Mouse (Mus musculus) hindbrain, embryonic 11.5 days (tissue): ENCODE measurements at regions not wholly inside any gene's neighbourhood (a gene's known extent, or its start where the extent isn't known, plus 50 kb on each side); places are given as distances from the start of the nearest gene placed in this dataset.
A peak's percentile ranks its signal among the peaks of the same experiment; 100 is the strongest.
"Not testable (repeated sequence)": the region's sequence is repeated elsewhere in the genome, so short reads cannot be mapped to it uniquely, and the experiment has no call there.

Experiments used
- ATAC-seq: fragments of 200-750 bp; cut with Nextera tagmentation; 2 replicates; pipeline ENCODE4 v1.8.0; 2017; ENCODE audit warnings: mild to moderate bottlenecking, moderate TSS enrichment, moderate library complexity; ENCODE audit not compliant: low FRiP score
- DNase-seq: peaks from one replicate; pipeline ENCODE4 v3.0.0-alpha.2; 2015; ENCODE audit warnings: low spot score
- H3K27ac ChIP-seq: fragments of 300-500 bp; sonication (generic); 2 replicates; pipeline ENCODE4 v1.5.1; 2014; ENCODE audit warnings: mild to moderate bottlenecking, low read depth, low read length
- H3K27me3 ChIP-seq: fragments of 300-500 bp; sonication (generic); 2 replicates; pipeline ENCODE4 v1.6.1; 2014; ENCODE audit warnings: mild to moderate bottlenecking, low read length, moderate library complexity, mixed read lengths; ENCODE audit not compliant: control insufficient read depth, insufficient read depth
- H3K36me3 ChIP-seq: fragments of 300-500 bp; sonication (generic); 2 replicates; pipeline ENCODE4 v1.6.1; 2014; ENCODE audit warnings: mild to moderate bottlenecking, low read length, moderate library complexity, mixed read lengths; ENCODE audit not compliant: control insufficient read depth, insufficient read depth
- H3K4me1 ChIP-seq: fragments of 300-500 bp; sonication (generic); replicated peaks from 2 replicates; pipeline ENCODE4 v1.6.1; 2014; ENCODE audit warnings: low read length, mixed read lengths; ENCODE audit not compliant: control insufficient read depth, insufficient read depth
- H3K4me2 ChIP-seq: fragments of 300-500 bp; sonication (generic); replicated peaks from 2 replicates; pipeline ENCODE4 v1.6.1; 2014; ENCODE audit warnings: mild to moderate bottlenecking, low read depth, low read length
- H3K4me3 ChIP-seq: fragments of 300-500 bp; sonication (generic); 2 replicates; pipeline ENCODE4 v1.5.1; 2014; ENCODE audit warnings: low read depth, low read length
- H3K9ac ChIP-seq: fragments of 300-500 bp; sonication (generic); 2 replicates; pipeline ENCODE4 v1.6.1; 2014; ENCODE audit warnings: low read depth, low read length
- H3K9me3 ChIP-seq: fragments of 300-500 bp; sonication (generic); 2 replicates; pipeline ENCODE4 v1.6.1; 2016; ENCODE audit warnings: low read length; ENCODE audit not compliant: control insufficient read depth
- whole genome bisulfite sequencing: fragments of 180-500 bp; shearing (Covaris S2); extraction: QIAGEN DNeasy Blood & Tissue Kit; methylation state at CpG from one replicate; pipeline ENCODE4 v1.1.7; 2014; 5-methylcytosine and 5-hydroxymethylcytosine counted together

- ATAC-seq, result peak; percentile 61; the same call in 1 of the 2 replicates
- 33% methylated on average over 4 of the region's 4 CpGs for WGBS
- no peak for DNase-seq
- no peaks in the 10 kb centered on the region for H3K4me1 ChIP-seq
- no peak overlapping the region for H3K4me2 ChIP-seq
- no peak overlapping the region for H3K27ac ChIP-seq
- no peak overlapping the region for H3K9ac ChIP-seq
- no peaks in the 10 kb centered on the region for H3K36me3 ChIP-seq
- no peaks in the 10 kb centered on the region for H3K9me3 ChIP-seq
- H3K27me3 ChIP-seq, result no peaks in the 10 kb centered on the region
- H3K4me3 ChIP-seq, result no peak overlapping the region
Observed at GRCm38 (mm10) chr3:40355103-40355502, 176.0 kb upstream of the Intu start.

GRCm38 (mm10) chr3:40368421-40368820 lies 162.7 kb upstream of the Intu start:
- Histone ChIP-seq H3K4me1 (no peaks in the 10 kb centered on the region), H3K4me3 (no peak overlapping the region), H3K27me3 (no peaks in the 10 kb centered on the region), H3K27ac (no peak overlapping the region), H3K4me2 (no peak overlapping the region), H3K36me3 (no peaks in the 10 kb centered on the region), H3K9me3 (no peaks in the 10 kb centered on the region), H3K9ac (no peak overlapping the region)
- ATAC-seq (no peak), DNase-seq (no peak)
- WGBS, result 84% methylated on average over 4 of the region's 4 CpGs

GRCm38 (mm10) chr3:40371411-40371810 lies 159.7 kb upstream of the Intu start:
- Histone ChIP-seq H3K4me3 (no peak overlapping the region), H3K27ac (no peak overlapping the region), H3K27me3 (no peaks in the 10 kb centered on the region), H3K9ac (no peak overlapping the region), H3K4me1 (no peaks in the 10 kb centered on the region), H3K9me3 (no peaks in the 10 kb centered on the region), H3K4me2 (no peak overlapping the region), H3K36me3 (no peaks in the 10 kb centered on the region)
- no peak for ATAC-seq
- WGBS, result 55% methylated on average over 7 of the region's 7 CpGs
- DNase-seq, result no peak

GRCm38 (mm10) chr3:40376220-40376619 lies 154.9 kb upstream of the Intu start:
- H3K4me1 ChIP-seq, ATAC-seq, H3K9ac ChIP-seq, DNase-seq, H3K4me2 ChIP-seq, H3K27ac ChIP-seq, H3K9me3 ChIP-seq, H3K36me3 ChIP-seq, H3K27me3 ChIP-seq, H3K4me3 ChIP-seq: not testable (repeated sequence)

GRCm38 (mm10) chr3:40377416-40377815 lies 153.7 kb upstream of the Intu start:
- Histone ChIP-seq H3K4me1 (no peaks in the 10 kb centered on the region), H3K9ac (no peak overlapping the region), H3K4me3 (no peak overlapping the region), H3K9me3 (no peaks in the 10 kb centered on the region), H3K27me3 (no peaks in the 10 kb centered on the region), H3K36me3 (no peaks in the 10 kb centered on the region), H3K4me2 (no peak overlapping the region), H3K27ac (no peak overlapping the region)
- no peak for DNase-seq
- ATAC-seq, result no peak
- WGBS, result 86% methylated on average over 7 of the region's 7 CpGs

GRCm38 (mm10) chr3:40379063-40379462 lies 152.0 kb upstream of the Intu start:
- ATAC-seq (no peak), DNase-seq (no peak)
- Histone ChIP-seq H3K4me2 (no peak overlapping the region), H3K9ac (no peak overlapping the region), H3K27me3 (no peaks in the 10 kb centered on the region), H3K4me3 (no peak overlapping the region), H3K36me3 (no peaks in the 10 kb centered on the region), H3K9me3 (no peaks in the 10 kb centered on the region), H3K27ac (no peak overlapping the region), H3K4me1 (no peaks in the 10 kb centered on the region)
- WGBS, result 89% methylated on average over 2 of the region's 2 CpGs

GRCm38 (mm10) chr3:40391631-40392030 lies 139.5 kb upstream of the Intu start:
- Histone ChIP-seq H3K9ac (no peak overlapping the region), H3K4me1 (no peaks in the 10 kb centered on the region), H3K4me3 (no peak overlapping the region), H3K27me3 (no peaks in the 10 kb centered on the region), H3K27ac (no peak overlapping the region), H3K9me3 (no peaks in the 10 kb centered on the region), H3K4me2 (no peak overlapping the region), H3K36me3 (no peaks in the 10 kb centered on the region)
- DNase-seq (peak; percentile 81), ATAC-seq (peak; percentile 27; the same call in 1 of the 2 replicates)
- WGBS, result 46% methylated on average over 6 of the region's 6 CpGs

GRCm38 (mm10) chr3:40398184-40398583 lies 132.9 kb upstream of the Intu start:
- Histone ChIP-seq H3K9ac (no peak overlapping the region), H3K9me3 (no peaks in the 10 kb centered on the region), H3K27me3 (no peaks in the 10 kb centered on the region), H3K36me3 (no peaks in the 10 kb centered on the region), H3K4me2 (no peak overlapping the region), H3K4me1 (no peaks in the 10 kb centered on the region), H3K27ac (no peak overlapping the region), H3K4me3 (no peak overlapping the region)
- WGBS, result 75% methylated on average over 12 of the region's 12 CpGs
- ATAC-seq (no peak), DNase-seq (no peak)

GRCm38 (mm10) chr3:40403402-40403801 lies 127.7 kb upstream of the Intu start:
- H3K36me3 ChIP-seq, result no peaks in the 10 kb centered on the region
- H3K27ac ChIP-seq, result no peak overlapping the region
- ATAC-seq, result no peak
- H3K9ac ChIP-seq, result no peak overlapping the region
- DNase-seq, result no peak
- 82% methylated on average over 4 of the region's 4 CpGs for WGBS
- H3K4me3 ChIP-seq, result no peak overlapping the region
- H3K27me3 ChIP-seq, result no peaks in the 10 kb centered on the region
- H3K4me1 ChIP-seq, result no peaks in the 10 kb centered on the region
- H3K9me3 ChIP-seq, result no peaks in the 10 kb centered on the region
- no peak overlapping the region for H3K4me2 ChIP-seq
